In genomic region chr3:81036151-81036553, GRCm38 (mm10) we compare ENCODE assay signal across 8 mouse cellular contexts. TPM values are rescaled to one million over a fixed set of nuclear protein-coding genes. Genes with fewer than 3 reads are reported as not detected.
A peak's percentile ranks its signal among the peaks of the same experiment; 100 is the strongest.
DNase-seq lines count a peak whose midpoint lies in the region; ATAC-seq and TF ChIP-seq lines count a peak whose summit lies in the region.

TSS of gene Pdgfc (plus strand) at chr3:81036416.

- 0 out of 2 replicates have a peak, but pooled peaks have one; percentile 11 for TF ChIP-seq CTCF in layer of hippocampus, adult 2 months (conservative IDR thresholded peaks at IDR 0.05)
- TF ChIP-seq CTCF in bone marrow macrophage, adult 2 months (IDR thresholded peaks at IDR 0.05; ENCODE audit: low read depth, low read length): no peak

- H3K4me3 ChIP-seq in layer of hippocampus, adult 2 months: peak within 1 kb of the TSS; percentile 76
- peak within 1 kb of the TSS; percentile 70 for H3K4me3 ChIP-seq in bone marrow macrophage, adult 2 months (ENCODE audit: insufficient read depth, low read length)
- peak within 1 kb of the TSS; percentile 73 for H3K4me3 ChIP-seq in hindbrain, embryonic 12.5 days
- H3K4me3 ChIP-seq in midbrain, embryonic 15.5 days: peak within 1 kb of the TSS; percentile 54

- H3K4me1 ChIP-seq in bone marrow macrophage, adult 2 months (ENCODE audit: control insufficient read depth, insufficient read depth, low read length): peaks cover 15% of the 10 kb centered on the region
- peaks cover 7% of the 10 kb centered on the region; the same call in 1 of the 2 replicates for H3K4me1 ChIP-seq in hindbrain, embryonic 12.5 days
- H3K4me1 ChIP-seq in midbrain, embryonic 15.5 days: peaks cover 19% of the 10 kb centered on the region

- H3K27ac ChIP-seq in layer of hippocampus, adult 2 months: peak within 1 kb of the TSS; percentile 88
- no peak within 1 kb of the TSS for H3K27ac ChIP-seq in bone marrow macrophage, adult 2 months (ENCODE audit: insufficient read depth, low read depth, low read length)
- H3K27ac ChIP-seq in hindbrain, embryonic 12.5 days: peak within 1 kb of the TSS; percentile 82
- peak within 1 kb of the TSS; percentile 42 for H3K27ac ChIP-seq in midbrain, embryonic 15.5 days

- WGBS in hindbrain, embryonic 12.5 days: 2% methylated on average over 12 of the region's 17 CpGs
- whole genome bisulfite sequencing in midbrain, embryonic 15.5 days: under 1% methylated on average over 16 of the region's 17 CpGs

- no peak for TF ChIP-seq POLR2A in bone marrow macrophage, adult 2 months (IDR thresholded peaks at IDR 0.05; ENCODE audit: borderline replicate concordance, low read depth, low read length)

- no peak for DNase-seq in layer of hippocampus, adult 2 months (ENCODE audit: low spot score in 2 of 2)
- no peak for DNase-seq in layer of hippocampus, postnatal 36 days
- DNase-seq in cerebellum, adult 8-10 months: no peak
- DNase-seq in right cerebral cortex, postnatal 36 days (ENCODE audit: low spot score in 2 of 2): no peak
- DNase-seq in testis, postnatal 10 days (ENCODE audit: low spot score): no peak

- H3K9ac ChIP-seq in hindbrain, embryonic 12.5 days: peak within 1 kb of the TSS; percentile 78
- H3K9ac ChIP-seq in midbrain, embryonic 15.5 days: peak within 1 kb of the TSS; percentile 49

- peak within 1 kb of the TSS; percentile 85 for H3K4me2 ChIP-seq in hindbrain, embryonic 12.5 days (replicated peaks)
- peak within 1 kb of the TSS; percentile 88 for H3K4me2 ChIP-seq in midbrain, embryonic 15.5 days

- ATAC-seq in hindbrain, embryonic 12.5 days (ENCODE audit: low FRiP score): peak; percentile 84
- peak; percentile 77 for ATAC-seq in midbrain, embryonic 15.5 days (replicated peaks)

- H3K36me3 ChIP-seq in hindbrain, embryonic 12.5 days: no peaks in the 10 kb centered on the region
- H3K36me3 ChIP-seq in midbrain, embryonic 15.5 days (replicated peaks): no peaks in the 10 kb centered on the region

- H3K27me3 ChIP-seq in hindbrain, embryonic 12.5 days: no peaks in the 10 kb centered on the region
- H3K27me3 ChIP-seq in midbrain, embryonic 15.5 days (replicated peaks): 0 out of 2 replicates have a peak, but pooled peaks cover 3% of the 10 kb centered on the region

- H3K9me3 ChIP-seq in hindbrain, embryonic 12.5 days (replicated peaks): no peaks in the 10 kb centered on the region
- H3K9me3 ChIP-seq in midbrain, embryonic 15.5 days: no peaks in the 10 kb centered on the region

RNA-seq across cellular contexts. Expression of gene Pdgfc, which starts in this region (rescaled TPM):
- total RNA-seq in layer of hippocampus, adult 2 months (2021): 1 to 10 TPM; 5.4 to 5.5 TPM
- total RNA-seq in layer of hippocampus, postnatal 36 days (2021): 1 to 10 TPM; 4.6 to 6.4 TPM
- polyA plus RNA-seq in bone marrow macrophage, adult 2 months (2012; ENCODE audit: insufficient read depth, insufficient read length, missing spikeins): 0.76 and 0.78 TPM in 2 replicates
- 16.2 and 18.5 TPM in 2 replicates for polyA plus RNA-seq in hindbrain, embryonic 12.5 days (2016; fragmentation: Nextera tagmentation; extraction: Ambion mirVana)
- 4.0 and 4.2 TPM in 2 replicates for polyA plus RNA-seq in midbrain, embryonic 15.5 days (2015; fragmentation: Nextera tagmentation; extraction: Ambion mirVana)
